ENCODE assay signal across 1 mouse cellular context in genomic region chr8:127829659-127830058, GRCm38 (mm10).
TF ChIP-seq lines count a peak whose summit lies in the region.

No protein-coding gene starts in this region.

TF ChIP-seq in CH12.LX, 34 proteins besides CTCF, POLR2A, EP300 and RAD21 (continued from another document):
- TF ChIP-seq CHD2 (IDR thresholded peaks at IDR 0.05; ENCODE audit: low read length) (no peak), NELFE (IDR thresholded peaks at IDR 0.05; ENCODE audit: low read depth, low read length) (no peak), MYC (IDR thresholded peaks at IDR 0.05; ENCODE audit: low read depth, low read length) (0 out of 2 replicates have a peak, but pooled peaks have one; percentile 47), USF2 (conservative IDR thresholded peaks at IDR 0.05; ENCODE audit: low read depth, low read length) (peak; percentile 65), MEF2A (IDR thresholded peaks at IDR 0.05; ENCODE audit: borderline replicate concordance, low read depth, low read length) (no peak), ZNF384 (IDR thresholded peaks at IDR 0.05; ENCODE audit: low read depth, low read length) (no peak)
TF ChIP-seq in CH12.LX: peak in this region for 6.
